Mouse (Mus musculus) limb, embryonic 14.5 days (tissue): ENCODE measurements around the gene Ehd2. TPM values are rescaled to one million over a fixed set of nuclear protein-coding genes. Genes with fewer than 3 reads are reported as not detected.

ENCODE experiments used
- ATAC-seq: fragments of 200-750 bp; cut with Nextera tagmentation; 2 replicates; pipeline ENCODE4 v1.8.0; 2017; ENCODE audit warnings: low read depth, moderate number of reproducible peaks, moderate TSS enrichment; ENCODE audit not compliant: low FRiP score
- DNase-seq: peaks from one replicate; pipeline ENCODE4 v3.0.0-alpha.2; 2015; ENCODE audit warnings: low spot score
- H3K27ac ChIP-seq: fragments of 300-500 bp; sonication (generic); replicated peaks from 2 replicates; pipeline ENCODE4 v1.5.1; 2014; ENCODE audit warnings: low read depth, mild to moderate bottlenecking, low read length, moderate library complexity, mixed read lengths
- H3K27me3 ChIP-seq: fragments of 300-500 bp; sonication (generic); 2 replicates; pipeline ENCODE4 v1.6.1; 2014; ENCODE audit warnings: low read length, mixed read lengths; ENCODE audit not compliant: control insufficient read depth, insufficient read depth
- H3K36me3 ChIP-seq: fragments of 300-500 bp; sonication (generic); 2 replicates; pipeline ENCODE4 v1.6.1; 2014; ENCODE audit warnings: mild to moderate bottlenecking, low read length, moderate library complexity, mixed read lengths; ENCODE audit not compliant: control insufficient read depth, insufficient read depth
- H3K4me1 ChIP-seq: fragments of 300-500 bp; sonication (generic); 2 replicates; pipeline ENCODE4 v1.6.1; 2014; ENCODE audit warnings: antibody characterized with exemption, low read length, mixed read lengths; ENCODE audit not compliant: control insufficient read depth, insufficient read depth
- H3K4me2 ChIP-seq: fragments of 300-500 bp; sonication (generic); replicated peaks from 2 replicates; pipeline ENCODE4 v1.6.1; 2014; ENCODE audit warnings: low read depth, mild to moderate bottlenecking, low read length, moderate library complexity; ENCODE audit not compliant: severe bottlenecking
- H3K4me3 ChIP-seq: fragments of 300-500 bp; sonication (generic); replicated peaks from 2 replicates; pipeline ENCODE4 v1.5.1; 2014; ENCODE audit warnings: low read length
- H3K9ac ChIP-seq: fragments of 300-500 bp; sonication (generic); 2 replicates; pipeline ENCODE4 v1.6.1; 2014; ENCODE audit warnings: mild to moderate bottlenecking, low read depth, low read length, moderate library complexity; ENCODE audit not compliant: severe bottlenecking
- H3K9me3 ChIP-seq: fragments of 300-500 bp; sonication (generic); 2 replicates; pipeline ENCODE4 v1.6.1; 2016; ENCODE audit warnings: low read length; ENCODE audit not compliant: control insufficient read depth
- POLR2A ChIP-seq: fragments of 200-500 bp; IDR thresholded peaks from 2 replicates; pipeline ENCODE4 v1.8.0; 2012; ENCODE audit warnings: inconsistent platforms, mild to moderate bottlenecking, moderate library complexity, borderline replicate concordance; ENCODE audit not compliant: insufficient read depth, insufficient read length; ENCODE audit errors: extremely low read depth
- WGBS: fragments of 180-500 bp; shearing (Covaris S2); extraction: QIAGEN DNeasy Blood & Tissue Kit; methylation state at CpG from one replicate; pipeline ENCODE4 v1.1.7; 2014; 5-methylcytosine and 5-hydroxymethylcytosine counted together
- polyA plus RNA-seq, 2 experiments: library from polyadenylated mRNA; depleted of rRNA in 1 of 2; stranded (reverse) in 1 of 2; unstranded in 1 of 2; fragments of >200 nt; fragmentation: Nextera tagmentation in 1 of 2; extraction: Ambion mirVana in 1 of 2; gene quantifications; 2 replicates each; pipeline versions ENCODE4 v1.2.1 to v1.2.3; 2012 to 2014

Ehd2 gene
- 47.6 and 62.0 TPM in 2 replicates for polyA plus RNA-seq (2012; rRNA removed)
- polyA plus RNA-seq (2014; fragmentation: Nextera tagmentation; extraction: Ambion mirVana), result 42.5 and 49.3 TPM in 2 replicates

GRCm38 (mm10) chr7:15967312-15967711, at the start of gene Ehd2:
Gene Ehd2 (minus strand): TSS chr7:15967567.
- peak; percentile 86 for DNase-seq
- Histone ChIP-seq H3K4me2 (peak within 1 kb of the TSS; percentile 61), H3K4me1 (peaks cover 13% of the 10 kb centered on the region), H3K9me3 (no peaks in the 10 kb centered on the region), H3K27me3 (no peaks in the 10 kb centered on the region), H3K36me3 (peaks cover 12% of the 10 kb centered on the region), H3K9ac (peak within 1 kb of the TSS; percentile 64), H3K27ac (no peak within 1 kb of the TSS), H3K4me3 (peak within 1 kb of the TSS; percentile 48)
- no peak for TF ChIP-seq POLR2A
- peak; percentile 84 for ATAC-seq
- WGBS, result under 1% methylated on average over 22 of the region's 22 CpGs

GRCm38 (mm10) chr7:16015384-16015783, 48.0 kb upstream of the Ehd2 start:
- H3K4me1 ChIP-seq, result peaks cover 6% of the 10 kb centered on the region; the same call in 1 of the 2 replicates
- no peak overlapping the region for H3K27ac ChIP-seq
- no peak overlapping the region for H3K4me3 ChIP-seq
- DNase-seq (no peak), ATAC-seq (no peak)
- H3K9ac ChIP-seq, result no peak overlapping the region
- no peaks in the 10 kb centered on the region for H3K9me3 ChIP-seq
- H3K27me3 ChIP-seq, result no peaks in the 10 kb centered on the region
- H3K36me3 ChIP-seq, result peaks cover 3% of the 10 kb centered on the region; the same call in 1 of the 2 replicates
- no peak for TF ChIP-seq POLR2A
- no peak overlapping the region for H3K4me2 ChIP-seq
- 88% methylated on average over 5 of the region's 5 CpGs for WGBS

- Histone ChIP-seq H3K27ac (no peak overlapping the region), H3K4me2 (no peak overlapping the region), H3K4me1 (peaks cover 6% of the 10 kb centered on the region; the same call in 1 of the 2 replicates), H3K9me3 (no peaks in the 10 kb centered on the region), H3K27me3 (no peaks in the 10 kb centered on the region), H3K4me3 (no peak overlapping the region), H3K9ac (no peak overlapping the region), H3K36me3 (peaks cover 3% of the 10 kb centered on the region; the same call in 1 of the 2 replicates)
- 90% methylated on average over 8 of the region's 8 CpGs for WGBS
- TF ChIP-seq POLR2A, result no peak
- no peak for DNase-seq
- no peak for ATAC-seq
These were observed 47.3 kb upstream of the Ehd2 start for GRCm38 (mm10) chr7:16014521-16015175.

GRCm38 (mm10) chr7:16013722-16014275, 46.4 kb upstream of the Ehd2 start:
- Histone ChIP-seq H3K4me3 (no peak overlapping the region), H3K4me2 (no peak overlapping the region), H3K36me3 (peaks cover 3% of the 10 kb centered on the region; the same call in 1 of the 2 replicates), H3K27ac (no peak overlapping the region), H3K4me1 (peaks cover 6% of the 10 kb centered on the region; the same call in 1 of the 2 replicates), H3K27me3 (no peaks in the 10 kb centered on the region), H3K9me3 (no peaks in the 10 kb centered on the region), H3K9ac (no peak overlapping the region)
- no peak for TF ChIP-seq POLR2A
- 29% methylated on average over 5 of the region's 5 CpGs for WGBS
- no peak for DNase-seq
- no peak for ATAC-seq

GRCm38 (mm10) chr7:16012576-16013263, 45.4 kb upstream of the Ehd2 start:
- no peak for TF ChIP-seq POLR2A
- no peak for ATAC-seq
- Histone ChIP-seq H3K9me3 (no peaks in the 10 kb centered on the region), H3K4me1 (peaks cover 6% of the 10 kb centered on the region; the same call in 1 of the 2 replicates), H3K9ac (no peak overlapping the region), H3K4me2 (no peak overlapping the region), H3K36me3 (peaks cover 4% of the 10 kb centered on the region; the same call in 1 of the 2 replicates), H3K27me3 (no peaks in the 10 kb centered on the region), H3K27ac (no peak overlapping the region), H3K4me3 (no peak overlapping the region)
- WGBS, result 76% methylated on average over 11 of the region's 11 CpGs
- no peak for DNase-seq
